Mouse (Mus musculus) testis, adult 10 weeks (tissue): ENCODE data around the gene Hoxd13. TPM values are rescaled to one million over a fixed set of nuclear protein-coding genes. Genes with fewer than 3 reads are reported as not detected.

Experiments
- polyA plus RNA-seq: library from polyadenylated mRNA; stranded (reverse); fragments of 350-450 nt; fragmentation: Illumina TruSeq; extraction: RNeasy Lipid Tissue Mini Kit (QIAGEN cat#74804); gene quantifications from one replicate; pipeline ENCODE4 v1.2.3, GENCODE M21; 2014; ENCODE audit warnings: low read depth, low replicate concordance

Hoxd13 gene
- 0.10 TPM for polyA plus RNA-seq

GRCm38 (mm10) chr2:74667842-74668357 is at the start of gene Hoxd13:
Gene Hoxd13 (plus strand): TSS chr2:74668310.

GRCm38 (mm10) chr2:74659507-74660005 is 8.6 kb upstream of the Hoxd13 start, which contains the start of gene Evx2:
Gene Evx2 (minus strand): TSS chr2:74659557.

GRCm38 (mm10) chr2:74674881-74675665 is 7.0 kb downstream of the Hoxd13 start, which contains the start of gene Hoxd12:
Gene Hoxd12 (plus strand): TSS chr2:74675013.

GRCm38 (mm10) chr2:74678891-74679595 is 10.9 kb downstream of the Hoxd13 start, which contains the start of gene Hoxd11:
Gene Hoxd11 (plus strand): TSS chr2:74679557.

GRCm38 (mm10) chr2:74691022-74691951 is 23.2 kb downstream of the Hoxd13 start, which contains the start of gene Hoxd10:
Gene Hoxd10 (plus strand): TSS chr2:74691924.

GRCm38 (mm10) chr2:74697567-74698121 is 29.5 kb downstream of the Hoxd13 start, which contains the start of gene Hoxd9:
Gene Hoxd9 (plus strand): TSS chr2:74697727.

GRCm38 (mm10) chr2:74704393-74704998 is 36.4 kb downstream of the Hoxd13 start, which contains the start of gene Hoxd8:
Gene Hoxd8 (plus strand): TSS chr2:74704615.

GRCm38 (mm10) chr2:74711721-74712621 is 43.9 kb downstream of the Hoxd13 start, which contains the start of the genes Hoxd3 and Hoxd4:
Gene Hoxd3 (plus strand): TSS chr2:74711927.
Gene Hoxd4 (plus strand): TSS chr2:74711929.

Other genes starting within 250 kb of the Hoxd13 start
- gene Lnpk, start 88.9 kb upstream of the Hoxd13 start, polyA plus RNA-seq: 203 TPM
- gene Evx2, start 8.8 kb upstream of the Hoxd13 start, polyA plus RNA-seq: 0.04 TPM
- gene Hoxd12, start 6.7 kb downstream of the Hoxd13 start, polyA plus RNA-seq: not detected
- not detected for gene Hoxd11, start 11.2 kb downstream of the Hoxd13 start, polyA plus RNA-seq
- gene Hoxd10, start 23.6 kb downstream of the Hoxd13 start, polyA plus RNA-seq: 0.95 TPM
- 2.5 TPM for gene Hoxd9, start 29.4 kb downstream of the Hoxd13 start, polyA plus RNA-seq
- gene Hoxd8, start 36.3 kb downstream of the Hoxd13 start, polyA plus RNA-seq: 55.9 TPM
- 0.07 TPM for gene Hoxd3, start 43.6 kb downstream of the Hoxd13 start, polyA plus RNA-seq
- 0.87 TPM for gene Hoxd4, start 43.6 kb downstream of the Hoxd13 start, polyA plus RNA-seq
- 0.29 TPM for gene Gm28230, start 58.4 kb downstream of the Hoxd13 start, polyA plus RNA-seq
- gene Hoxd1, start 94.7 kb downstream of the Hoxd13 start, polyA plus RNA-seq: not detected
- 114 TPM for gene Mtx2, start 157.5 kb downstream of the Hoxd13 start, polyA plus RNA-seq